Mouse (Mus musculus) stomach, embryonic 14.5 days (tissue): ENCODE measurements around the gene Ovol3. TPM values are rescaled to one million over a fixed set of nuclear protein-coding genes. Genes with fewer than 3 reads are reported as not detected.

ENCODE experiments used
- ATAC-seq: fragments of 200-750 bp; cut with Nextera tagmentation; 2 replicates; pipeline ENCODE4 v1.8.0; 2017; ENCODE audit warnings: low read depth, moderate TSS enrichment; ENCODE audit not compliant: insufficient number of reproducible peaks, insufficient read depth, low FRiP score
- H3K27ac ChIP-seq: fragments of 300-500 bp; sonication (generic); 2 replicates; pipeline ENCODE4 v1.5.1; 2014; ENCODE audit warnings: mild to moderate bottlenecking, low read length, moderate library complexity, mixed read lengths
- H3K27me3 ChIP-seq: fragments of 300-500 bp; sonication (generic); 2 replicates; pipeline ENCODE4 v1.6.1; 2014; ENCODE audit warnings: low read length, control low read depth, mixed read lengths; ENCODE audit not compliant: control insufficient read depth, insufficient read depth
- H3K36me3 ChIP-seq: fragments of 300-500 bp; sonication (generic); 2 replicates; pipeline ENCODE4 v1.6.1; 2014; ENCODE audit warnings: mild to moderate bottlenecking, control low read depth, low read length, moderate library complexity, mixed read lengths; ENCODE audit not compliant: control insufficient read depth, insufficient read depth
- H3K4me1 ChIP-seq: fragments of 300-500 bp; sonication (generic); 2 replicates; pipeline ENCODE4 v1.6.1; 2014; ENCODE audit warnings: low read length, control low read depth, mixed read lengths; ENCODE audit not compliant: control insufficient read depth, insufficient read depth
- H3K4me2 ChIP-seq: fragments of 300-500 bp; sonication (generic); replicated peaks from 2 replicates; pipeline ENCODE4 v1.6.1; 2014; ENCODE audit warnings: low read depth, low read length, control low read depth
- H3K4me3 ChIP-seq: fragments of 300-500 bp; sonication (generic); 2 replicates; pipeline ENCODE4 v1.5.1; 2014; ENCODE audit warnings: low read depth, low read length, control low read depth
- H3K9ac ChIP-seq: fragments of 300-500 bp; sonication (generic); replicated peaks from 2 replicates; pipeline ENCODE4 v1.6.1; 2014; ENCODE audit warnings: low read depth, mild to moderate bottlenecking, control low read depth, low read length, moderate library complexity, mixed read lengths
- H3K9me3 ChIP-seq: fragments of 300-500 bp; sonication (generic); 2 replicates; pipeline ENCODE4 v1.6.1; 2016; ENCODE audit warnings: low read depth, low read length, control low read depth; ENCODE audit not compliant: control insufficient read depth
- WGBS: fragments of 180-500 bp; shearing (Covaris S2); extraction: QIAGEN DNeasy Blood & Tissue Kit; methylation state at CpG from one replicate; pipeline ENCODE4 v1.1.7; 2014; 5-methylcytosine and 5-hydroxymethylcytosine counted together
- polyA plus RNA-seq: library from polyadenylated mRNA; unstranded; fragments of >200 nt; fragmentation: Nextera tagmentation; extraction: Ambion mirVana; gene quantifications from 2 replicates; pipeline ENCODE4 v1.2.1, GENCODE M21; 2014

The Ovol3 gene
- polyA plus RNA-seq, 1 experiment from 2014 or later, result not detected

DNA sequence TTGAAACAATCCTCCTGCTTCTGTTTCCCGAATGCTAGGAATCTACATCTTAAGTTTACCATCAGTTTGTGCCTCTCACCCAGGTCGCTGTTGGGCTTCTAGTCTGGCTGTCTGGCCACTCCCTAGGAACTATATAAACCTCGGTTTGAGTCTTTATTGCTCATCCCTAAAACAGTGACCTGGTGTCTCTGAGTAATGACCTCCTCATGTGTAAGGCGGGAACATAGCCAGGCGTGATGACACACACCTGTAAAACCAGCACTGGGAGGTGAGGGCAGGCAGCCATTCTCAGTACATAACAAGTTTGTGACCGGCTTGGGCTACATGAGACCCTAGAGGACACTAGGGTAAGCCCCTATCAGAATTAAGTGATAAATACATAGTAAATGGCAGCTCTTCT lies 40.1 kb downstream of the Ovol3 start:
- Histone ChIP-seq H3K4me2 (peak overlapping the region; percentile 75), H3K9me3 (no peaks in the 10 kb centered on the region), H3K27me3 (no peaks in the 10 kb centered on the region), H3K9ac (no peak overlapping the region), H3K27ac (no peak overlapping the region), H3K4me3 (no peak overlapping the region), H3K4me1 (peaks cover 10% of the 10 kb centered on the region), H3K36me3 (peaks cover 18% of the 10 kb centered on the region)
- ATAC-seq, result no peak
- WGBS, result 55% methylated on average over 6 of the region's 6 CpGs

DNA sequence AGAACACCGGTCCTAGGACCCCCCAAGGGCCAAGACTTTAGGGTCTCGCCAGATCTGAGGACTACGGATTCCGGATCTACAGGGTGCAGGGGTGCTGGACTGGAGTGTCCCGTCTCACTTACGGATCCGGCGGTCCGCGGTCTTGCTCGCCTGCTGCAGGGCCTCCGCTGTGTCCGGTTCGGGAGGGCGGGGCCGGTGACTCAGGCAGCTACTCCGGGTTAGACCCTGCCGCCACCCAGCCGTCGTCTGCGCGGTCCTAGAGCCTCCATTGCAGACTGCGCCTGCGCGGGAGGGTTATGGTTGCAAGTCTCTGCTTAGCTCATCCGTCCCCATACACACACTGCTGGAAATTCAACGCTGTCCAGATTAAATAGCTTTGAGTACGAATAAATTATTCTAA lies 40.6 kb downstream of the Ovol3 start:
- Histone ChIP-seq H3K27ac (peak overlapping the region; percentile 93), H3K4me3 (peak overlapping the region; percentile 58), H3K4me2 (peak overlapping the region; percentile 75), H3K9me3 (no peaks in the 10 kb centered on the region), H3K36me3 (peaks cover 24% of the 10 kb centered on the region), H3K4me1 (peaks cover 10% of the 10 kb centered on the region), H3K9ac (peak overlapping the region; percentile 73), H3K27me3 (no peaks in the 10 kb centered on the region)
- peak; percentile 87 for ATAC-seq
- under 1% methylated on average over 28 of the region's 28 CpGs for WGBS

DNA sequence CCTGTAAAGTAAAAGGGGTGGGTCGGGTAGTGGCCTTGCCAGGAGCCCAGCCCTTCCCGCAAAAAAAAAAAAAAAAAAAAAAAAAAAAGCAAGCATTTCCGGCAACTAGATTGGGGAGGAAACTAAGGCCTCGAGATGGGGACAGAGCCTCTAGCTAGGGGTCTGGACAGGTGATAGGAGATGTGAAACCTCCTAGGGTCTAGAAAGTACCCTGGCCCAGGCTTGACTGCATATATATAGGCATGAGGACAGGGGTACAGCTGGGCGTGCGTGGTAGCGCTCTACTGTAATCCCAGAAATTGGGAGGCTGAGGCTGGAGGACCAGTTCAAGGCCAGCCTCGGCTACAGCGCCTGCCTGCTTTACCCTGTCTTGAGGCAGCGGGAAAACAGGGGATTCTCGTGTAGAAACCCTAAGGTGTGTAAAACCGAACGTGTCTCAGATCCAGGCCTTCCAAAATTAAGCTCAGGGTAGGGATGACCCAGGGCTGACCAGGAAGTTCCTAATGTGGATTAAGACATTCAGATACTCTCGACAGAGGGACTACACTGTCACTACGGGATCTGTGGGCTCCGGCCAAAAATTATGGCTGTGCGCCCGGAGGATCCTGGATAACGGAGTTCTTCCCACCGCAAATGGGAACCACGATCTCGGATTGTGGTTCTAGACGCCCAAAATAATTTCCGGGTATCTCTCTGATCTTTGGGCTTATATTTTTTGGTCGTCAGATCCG lies 41.3 kb downstream of the Ovol3 start:
- peak; percentile 19; the same call in 1 of the 2 replicates for ATAC-seq
- WGBS, result under 1% methylated on average over 26 of the region's 26 CpGs

DNA sequence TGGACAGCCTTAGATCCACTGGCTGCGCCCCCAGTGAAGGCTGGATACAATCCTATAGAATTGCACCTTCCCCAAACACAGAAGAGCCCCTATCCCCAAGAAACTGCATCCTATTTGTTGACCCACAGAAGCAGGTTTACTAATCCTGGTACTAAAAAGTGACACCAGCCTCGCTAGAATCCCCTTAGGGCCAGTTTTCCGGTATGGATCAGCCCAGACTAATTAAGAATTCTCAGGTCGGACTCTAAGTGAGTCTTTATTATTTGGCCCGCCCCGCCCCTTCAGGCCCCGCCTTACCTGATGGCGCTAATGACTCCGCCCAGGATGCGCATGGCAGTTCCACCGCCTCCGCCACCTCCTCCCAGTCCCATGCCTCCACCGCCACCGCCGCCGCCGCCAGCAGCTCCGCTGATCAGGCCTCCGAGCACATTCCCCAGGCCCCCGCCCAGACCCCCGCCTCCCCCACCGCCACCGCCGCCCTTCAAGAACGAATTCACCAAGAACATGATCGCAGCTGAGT lies 41.9 kb downstream of the Ovol3 start:
- peaks cover 32% of the 10 kb centered on the region for H3K36me3 ChIP-seq
- peak overlapping the region; percentile 93 for H3K27ac ChIP-seq
- H3K9ac ChIP-seq, result peak overlapping the region; percentile 73
- 2% methylated on average over 26 of the region's 26 CpGs for whole genome bisulfite sequencing
- no peaks in the 10 kb centered on the region for H3K27me3 ChIP-seq
- H3K4me1 ChIP-seq, result peaks cover 10% of the 10 kb centered on the region
- H3K9me3 ChIP-seq, result no peaks in the 10 kb centered on the region
- peak overlapping the region; percentile 58 for H3K4me3 ChIP-seq
- peak; percentile 54 for ATAC-seq
- peak overlapping the region; percentile 75 for H3K4me2 ChIP-seq

More for the DNA sequence above, 41.3 kb downstream of the Ovol3 start:
- peak overlapping the region; percentile 58 for H3K4me3 ChIP-seq
- H3K27me3 ChIP-seq, result no peaks in the 10 kb centered on the region
- H3K4me1 ChIP-seq, result peaks cover 10% of the 10 kb centered on the region
- H3K36me3 ChIP-seq, result peaks cover 26% of the 10 kb centered on the region
- H3K9me3 ChIP-seq, result no peaks in the 10 kb centered on the region
- peak overlapping the region; percentile 75 for H3K4me2 ChIP-seq
- H3K27ac ChIP-seq, result peak overlapping the region; percentile 93
- peak overlapping the region; percentile 73 for H3K9ac ChIP-seq

DNA sequence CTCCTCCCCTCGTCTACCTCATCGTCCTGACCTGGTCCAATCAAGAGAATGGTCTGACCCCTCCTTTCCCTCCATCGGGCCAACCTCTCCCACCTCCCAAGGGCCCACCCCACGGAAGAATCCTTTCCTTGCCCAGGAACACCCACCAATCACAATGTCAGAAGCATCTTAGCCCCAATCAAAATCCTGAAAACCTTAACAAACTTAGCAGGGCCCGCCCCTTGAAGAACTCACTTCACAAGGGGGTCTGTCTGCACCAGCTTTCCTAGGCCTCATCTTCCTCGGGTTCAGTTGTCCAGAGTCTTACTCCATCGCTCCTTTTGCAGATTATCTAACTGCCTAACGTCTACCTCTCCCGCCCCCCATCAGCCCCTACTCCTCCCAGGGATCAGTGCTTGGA lies 42.5 kb downstream of the Ovol3 start:
- Histone ChIP-seq H3K4me2 (peak overlapping the region; percentile 75), H3K27me3 (no peaks in the 10 kb centered on the region), H3K4me3 (peak overlapping the region; percentile 58), H3K27ac (peak overlapping the region; percentile 93; the same call in 1 of the 2 replicates), H3K9ac (peak overlapping the region; percentile 73; the same call in 1 of the 2 replicates), H3K36me3 (peaks cover 39% of the 10 kb centered on the region), H3K4me1 (peaks cover 10% of the 10 kb centered on the region), H3K9me3 (no peaks in the 10 kb centered on the region)
- 26% methylated on average over 9 of the region's 9 CpGs for WGBS
- peak; percentile 20; the same call in 1 of the 2 replicates for ATAC-seq

DNA sequence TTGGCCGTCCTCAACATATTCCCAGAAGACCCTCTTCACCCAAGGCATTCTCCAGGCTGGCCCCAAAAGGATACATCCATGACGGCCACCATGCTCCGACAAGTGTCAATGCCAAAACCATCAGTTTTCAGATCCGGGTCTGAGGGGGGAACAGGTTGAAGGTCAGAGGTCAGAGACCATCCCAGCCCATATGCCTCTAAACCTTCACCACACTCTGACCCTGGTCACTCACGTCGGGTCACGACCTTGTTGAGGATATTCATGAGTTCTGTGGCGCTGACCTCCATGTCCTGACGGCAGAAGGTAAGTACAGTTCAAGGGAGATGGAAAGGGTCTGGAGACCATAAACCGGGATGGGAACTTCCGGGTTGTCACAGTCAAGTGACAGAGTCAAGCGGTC lies 43.4 kb downstream of the Ovol3 start:
- peaks cover 10% of the 10 kb centered on the region for H3K4me1 ChIP-seq
- H3K4me2 ChIP-seq, result no peak overlapping the region
- H3K4me3 ChIP-seq, result no peak overlapping the region

DNA sequence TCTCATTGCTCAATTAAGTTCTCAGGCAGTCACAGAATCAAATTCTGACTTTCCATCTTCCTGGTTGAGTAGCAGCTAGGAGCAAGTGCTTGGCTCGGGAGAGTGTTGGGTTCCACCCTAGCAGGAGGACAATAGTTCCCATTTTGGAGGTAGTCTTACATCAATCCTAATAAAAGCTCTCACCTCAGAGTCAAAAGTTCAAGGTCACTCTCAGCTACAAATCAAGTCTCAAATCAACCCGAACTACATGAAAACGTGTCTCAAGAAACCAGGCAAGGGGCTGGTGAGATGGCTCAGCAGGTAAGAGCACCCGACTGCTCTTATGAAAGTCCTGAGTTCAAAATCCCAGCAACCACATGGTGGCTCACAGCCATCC lies 46.4 kb downstream of the Ovol3 start:
- no peak for ATAC-seq
- no peak overlapping the region for H3K4me2 ChIP-seq
- H3K27ac ChIP-seq, result no peak overlapping the region
- no peak overlapping the region for H3K4me3 ChIP-seq
- 82% methylated on average over 4 of the region's 4 CpGs for WGBS
- H3K27me3 ChIP-seq, result no peaks in the 10 kb centered on the region
- peaks cover 12% of the 10 kb centered on the region for H3K4me1 ChIP-seq
- peaks cover 59% of the 10 kb centered on the region for H3K36me3 ChIP-seq
- no peak overlapping the region for H3K9ac ChIP-seq
- no peaks in the 10 kb centered on the region for H3K9me3 ChIP-seq

More for the DNA sequence above, 43.4 kb downstream of the Ovol3 start:
- Histone ChIP-seq H3K27me3 (no peaks in the 10 kb centered on the region), H3K27ac (no peak overlapping the region), H3K36me3 (peaks cover 48% of the 10 kb centered on the region), H3K9me3 (no peaks in the 10 kb centered on the region), H3K9ac (no peak overlapping the region; the same call in 1 of the 2 replicates)
- 85% methylated on average over 12 of the region's 12 CpGs for WGBS
- no peak for ATAC-seq

DNA sequence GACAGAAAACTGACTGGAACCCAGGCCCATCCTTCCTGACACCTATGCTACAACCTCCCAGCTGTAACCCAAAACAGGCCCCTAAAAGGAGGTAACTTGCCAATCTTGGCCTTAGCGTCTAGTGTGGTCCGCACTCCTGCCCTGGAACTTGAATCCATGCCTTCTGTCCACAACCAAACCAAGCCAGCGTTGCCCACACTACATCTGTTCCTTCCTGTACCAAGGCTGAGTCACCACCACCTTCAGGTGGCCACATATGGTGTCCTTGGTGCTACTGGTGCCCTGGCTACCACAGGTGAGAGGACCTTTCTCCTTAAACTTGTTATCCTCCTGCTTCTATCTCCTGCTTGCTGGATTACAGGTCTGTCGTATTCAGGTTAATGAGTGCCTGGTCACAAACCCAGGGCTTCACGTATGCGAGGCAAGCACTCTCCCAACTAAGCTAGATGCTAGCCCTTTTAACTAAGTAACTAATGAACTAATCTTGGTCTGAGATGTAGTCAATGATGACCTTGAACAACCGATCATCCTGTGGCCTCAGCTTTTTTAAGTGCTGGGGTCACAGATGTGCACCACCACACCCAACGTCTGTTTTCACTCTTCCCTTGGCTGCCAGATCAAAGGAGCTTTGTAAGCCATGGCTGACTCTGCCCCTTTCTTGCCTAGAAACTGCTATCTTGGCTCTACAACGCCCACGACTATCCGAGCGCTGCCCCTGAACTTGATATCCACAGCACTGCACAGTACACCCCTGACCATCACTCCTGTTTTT lies 47.0 kb downstream of the Ovol3 start:
- Histone ChIP-seq H3K4me2 (no peak overlapping the region), H3K27ac (no peak overlapping the region), H3K9ac (no peak overlapping the region), H3K27me3 (no peaks in the 10 kb centered on the region), H3K9me3 (no peaks in the 10 kb centered on the region), H3K36me3 (peaks cover 59% of the 10 kb centered on the region), H3K4me1 (peaks cover 16% of the 10 kb centered on the region), H3K4me3 (no peak overlapping the region)
- ATAC-seq, result no peak
- WGBS, result 85% methylated on average over 12 of the region's 12 CpGs
